Mouse (Mus musculus): ENCODE measurements at regions not wholly inside any gene's neighbourhood (a gene's known extent, or its start where the extent isn't known, plus 50 kb on each side); places are given as distances from the start of the nearest gene placed in this dataset.

DNA sequence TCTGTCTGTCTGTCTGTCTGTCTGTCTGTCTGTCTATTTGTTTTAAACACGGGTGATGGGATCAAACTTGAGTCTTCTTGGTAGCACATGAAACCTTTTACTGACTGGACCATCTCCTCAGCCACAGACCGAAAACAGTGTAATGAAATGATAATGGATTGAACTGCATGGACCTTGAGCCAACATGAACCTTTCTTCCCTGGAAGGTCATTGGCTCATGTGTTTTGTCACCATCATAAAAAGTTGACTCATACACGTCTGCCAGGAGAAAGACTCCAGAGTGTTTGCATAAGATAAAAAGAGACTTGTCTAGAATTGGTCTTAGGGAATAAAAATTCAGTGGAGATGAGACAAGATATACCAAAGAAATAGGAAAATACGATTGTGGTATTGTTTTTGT is 176.4 kb downstream of the Gm10295 start:
- TF ChIP-seq POLR2A (IDR thresholded peaks at IDR 0.05; ENCODE audit: extremely low read depth, insufficient read depth, low read length): no peak
- TF ChIP-seq CTCF (IDR thresholded peaks at IDR 0.05; ENCODE audit: low read depth, low read length): no peak
